Mouse (Mus musculus): ENCODE measurements around the gene Rab26.

The Rab26 gene

GRCm38 (mm10) chr17:24546234-24546633 lies 12.2 kb upstream of the Rab26 start:
- no peak for DNase-seq

GRCm38 (mm10) chr17:24545247-24545646 lies 11.2 kb upstream of the Rab26 start:
- no peak for DNase-seq

- DNase-seq = no peak
These were observed 10.6 kb upstream of the Rab26 start for GRCm38 (mm10) chr17:24544613-24545012.

GRCm38 (mm10) chr17:24540375-24540774 lies 6.4 kb upstream of the Rab26 start:
- peak; percentile 49 to 69 for DNase-seq

GRCm38 (mm10) chr17:24538950-24539349 lies 4.9 kb upstream of the Rab26 start:
- peak; percentile 65 to 80 for DNase-seq

- no peak for DNase-seq
These were observed 3.5 kb upstream of the Rab26 start for GRCm38 (mm10) chr17:24537536-24537935.

- DNase-seq = no peak
These were observed 1.3 kb upstream of the Rab26 start for GRCm38 (mm10) chr17:24535300-24535699.

- peak; percentile 89 to 95 for DNase-seq
These were observed 664 bp downstream of the Rab26 start for GRCm38 (mm10) chr17:24533099-24533992.

- no peak for DNase-seq
These were observed 2.0 kb downstream of the Rab26 start for GRCm38 (mm10) chr17:24532045-24532444.

GRCm38 (mm10) chr17:24531064-24531463 lies 2.9 kb downstream of the Rab26 start:
- no peak for DNase-seq

- DNase-seq = no peak
These were observed 3.5 kb downstream of the Rab26 start for GRCm38 (mm10) chr17:24530361-24531050.

GRCm38 (mm10) chr17:24529883-24530282 lies 4.1 kb downstream of the Rab26 start:
- no peak for DNase-seq

GRCm38 (mm10) chr17:24529007-24529451 lies 5.0 kb downstream of the Rab26 start:
- peak; percentile 69 to 80 for DNase-seq

- DNase-seq = peak in 1 of 2 experiments; percentile 14
These were observed 5.5 kb downstream of the Rab26 start for GRCm38 (mm10) chr17:24528560-24528918.

GRCm38 (mm10) chr17:24527723-24528559 lies 6.1 kb downstream of the Rab26 start, which contains the start of gene Traf7:
Gene Traf7, minus strand, starts transcription at chr17:24527938.
- DNase-seq = peak; percentile 89 to 93

- DNase-seq = no peak
These were observed 6.7 kb downstream of the Rab26 start for GRCm38 (mm10) chr17:24527315-24527714.

GRCm38 (mm10) chr17:24524734-24525133 lies 9.3 kb downstream of the Rab26 start:
- DNase-seq = no peak

- DNase-seq = no peak
These were observed 13.6 kb downstream of the Rab26 start for GRCm38 (mm10) chr17:24520450-24520849.

GRCm38 (mm10) chr17:24514270-24515257 lies 19.4 kb downstream of the Rab26 start:
- DNase-seq = no peak

- DNase-seq = peak; percentile 79 to 84
These were observed 20.4 kb downstream of the Rab26 start for GRCm38 (mm10) chr17:24513609-24514008.

- DNase-seq = peak in 1 of 2 experiments; percentile 45
These were observed 26.1 kb downstream of the Rab26 start for GRCm38 (mm10) chr17:24507806-24508460.
